Mouse (Mus musculus) heart, postnatal 0 days (tissue): Measurements from ENCODE around the gene Snapc4.

Source experiments
- CTCF ChIP-seq: IDR thresholded peaks from 2 replicates; pipeline ENCODE4 v1.5.1; 2016; ENCODE audit warnings: antibody characterized with exemption, control low read depth, low read depth
- EP300 ChIP-seq: IDR thresholded peaks from 2 replicates; pipeline ENCODE4 v1.6.1; 2016; ENCODE audit warnings: antibody characterized with exemption, low read depth

GRCm38 (mm10) chr2:26401023-26401422 lies 20.6 kb upstream of the Snapc4 start:
- TF ChIP-seq EP300 (no peak), CTCF (no peak)
